Mouse (Mus musculus): ENCODE results near the gene Tbx4. TPM values are rescaled to one million over a fixed set of nuclear protein-coding genes. Genes with fewer than 3 reads are reported as not detected.

Gene Tbx4
- polyA plus RNA-seq, 1 experiment from 2014 or later = 0.23 TPM

DNA sequence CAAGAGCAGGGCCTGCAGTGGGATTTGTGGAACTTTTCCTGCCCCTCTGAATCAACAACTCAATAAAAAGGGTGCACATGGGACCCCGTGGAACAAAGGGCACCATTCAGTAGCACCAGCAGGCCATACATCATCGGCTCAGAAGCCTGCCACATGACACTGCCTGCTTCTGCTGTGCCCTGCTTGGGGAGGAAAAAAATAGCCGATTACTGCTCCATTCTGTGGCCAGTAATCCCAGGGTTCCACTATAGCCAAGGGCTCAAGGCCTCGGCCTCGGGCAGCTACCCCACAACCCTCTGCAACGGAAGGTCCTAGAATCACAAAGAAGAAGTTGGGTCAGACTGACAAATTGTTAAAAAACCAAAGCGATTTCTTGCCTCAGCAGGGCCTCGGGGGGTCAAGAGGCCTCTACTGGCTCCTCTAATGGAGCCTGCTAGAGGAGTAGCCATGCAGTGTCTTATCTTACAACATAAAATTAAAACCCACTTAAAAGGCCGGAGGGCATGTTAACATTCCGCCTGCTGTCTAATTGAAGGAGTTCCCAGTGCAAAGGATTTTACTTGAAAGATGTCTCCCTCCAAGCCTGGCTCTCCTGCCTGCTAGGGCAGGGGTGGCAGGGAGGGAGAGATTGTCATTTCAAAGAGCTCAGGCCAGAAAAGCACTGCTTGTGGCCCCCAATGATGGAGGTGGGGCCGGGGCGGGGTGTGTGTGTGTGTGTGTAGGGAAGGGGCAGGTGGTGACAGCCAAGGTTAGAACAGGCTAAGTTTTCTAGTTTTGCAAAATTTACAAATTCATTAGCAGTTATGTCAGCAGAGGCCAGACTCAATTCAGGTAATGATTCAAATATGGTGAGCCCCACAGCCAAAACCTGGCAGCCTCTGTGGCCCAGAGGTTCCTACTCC, 31.1 kb downstream of the Tbx4 start:
- Histone ChIP-seq H3K4me1 (replicated peaks; ENCODE audit: control insufficient read depth, insufficient read depth, low read length) (peaks cover 10% of the 10 kb centered on the region), H3K9me3 (ENCODE audit: control insufficient read depth, low read length) (no peaks in the 10 kb centered on the region), H3K27me3 (replicated peaks; ENCODE audit: control insufficient read depth, insufficient read depth, low read length) (peaks cover 3% of the 10 kb centered on the region; the same call in 1 of the 2 replicates), H3K9ac (replicated peaks; ENCODE audit: low read depth, low read length) (no peak overlapping the region), H3K27ac (ENCODE audit: low read length) (no peak overlapping the region), H3K36me3 (ENCODE audit: control insufficient read depth, insufficient read depth) (no peaks in the 10 kb centered on the region), H3K4me3 (replicated peaks; ENCODE audit: low read length) (no peak overlapping the region), H3K4me2 (ENCODE audit: low read length) (no peak overlapping the region)
- no peak for ATAC-seq
- 42% methylated on average over 12 of the region's 12 CpGs for WGBS

DNA sequence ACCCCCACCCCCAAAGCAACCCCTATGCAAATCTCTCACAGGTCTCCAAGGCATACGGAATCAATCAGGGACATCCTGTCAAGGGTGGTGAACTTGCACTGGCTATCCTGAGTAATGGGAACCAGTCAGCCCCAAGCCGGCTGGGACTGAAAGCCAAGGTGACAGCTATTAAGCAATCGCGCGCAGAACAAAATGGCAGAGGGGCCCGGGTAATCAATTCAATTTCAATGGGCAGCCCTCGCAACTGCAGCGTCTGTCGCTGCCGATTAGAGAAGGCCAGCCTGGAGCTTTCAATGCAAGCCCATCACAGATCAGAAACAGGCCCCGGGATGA, 31.7 kb downstream of the Tbx4 start:
- H3K4me1 ChIP-seq (replicated peaks; ENCODE audit: control insufficient read depth, insufficient read depth, low read length) = peaks cover 10% of the 10 kb centered on the region
- no peak overlapping the region for H3K9ac ChIP-seq (replicated peaks; ENCODE audit: low read depth, low read length)
- H3K4me3 ChIP-seq (replicated peaks; ENCODE audit: low read length) = no peak overlapping the region
- no peaks in the 10 kb centered on the region for H3K36me3 ChIP-seq (ENCODE audit: control insufficient read depth, insufficient read depth)
- peaks cover 3% of the 10 kb centered on the region; the same call in 1 of the 2 replicates for H3K27me3 ChIP-seq (replicated peaks; ENCODE audit: control insufficient read depth, insufficient read depth, low read length)
- ATAC-seq = no peak
- H3K4me2 ChIP-seq (ENCODE audit: low read length) = no peak overlapping the region
- 9% methylated on average over 11 of the region's 11 CpGs for WGBS
- no peaks in the 10 kb centered on the region for H3K9me3 ChIP-seq (ENCODE audit: control insufficient read depth, low read length)
- no peak overlapping the region for H3K27ac ChIP-seq (ENCODE audit: low read length)

DNA sequence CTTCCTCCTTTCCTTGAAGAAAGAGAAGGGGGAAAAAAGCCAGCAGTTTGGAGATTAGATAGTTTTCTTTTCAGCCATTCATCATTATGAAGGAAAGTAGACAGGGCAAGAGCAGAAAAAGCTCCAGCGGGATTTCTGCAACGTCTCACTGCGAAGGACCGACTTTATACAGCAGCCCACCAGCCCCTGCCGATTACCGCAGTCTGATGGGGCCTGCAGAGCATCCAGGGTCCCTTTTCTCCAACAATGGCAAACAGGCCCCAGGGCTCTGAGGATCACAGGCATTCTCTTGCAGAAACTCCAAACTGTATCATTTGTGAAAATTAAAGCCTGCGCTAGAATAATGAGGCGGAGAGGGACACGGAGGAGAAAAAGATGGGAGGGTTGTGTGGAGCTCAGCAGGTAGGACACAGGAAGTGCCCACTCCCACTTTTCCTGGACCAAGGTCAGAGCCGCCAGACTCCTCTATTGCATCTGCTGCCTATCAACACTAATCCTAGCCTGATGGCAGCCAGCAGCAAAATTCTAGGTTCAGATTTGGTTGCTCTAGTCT, 32.2 kb downstream of the Tbx4 start:
- Histone ChIP-seq H3K27ac (ENCODE audit: low read length) (no peak overlapping the region), H3K4me3 (replicated peaks; ENCODE audit: low read length) (no peak overlapping the region), H3K9ac (replicated peaks; ENCODE audit: low read depth, low read length) (no peak overlapping the region), H3K4me2 (ENCODE audit: low read length) (no peak overlapping the region), H3K36me3 (ENCODE audit: control insufficient read depth, insufficient read depth) (no peaks in the 10 kb centered on the region), H3K27me3 (replicated peaks; ENCODE audit: control insufficient read depth, insufficient read depth, low read length) (peaks cover 6% of the 10 kb centered on the region), H3K4me1 (replicated peaks; ENCODE audit: control insufficient read depth, insufficient read depth, low read length) (peaks cover 10% of the 10 kb centered on the region), H3K9me3 (ENCODE audit: control insufficient read depth, low read length) (no peaks in the 10 kb centered on the region)
- 42% methylated on average over 10 of the region's 10 CpGs for WGBS
- no peak for ATAC-seq

DNA sequence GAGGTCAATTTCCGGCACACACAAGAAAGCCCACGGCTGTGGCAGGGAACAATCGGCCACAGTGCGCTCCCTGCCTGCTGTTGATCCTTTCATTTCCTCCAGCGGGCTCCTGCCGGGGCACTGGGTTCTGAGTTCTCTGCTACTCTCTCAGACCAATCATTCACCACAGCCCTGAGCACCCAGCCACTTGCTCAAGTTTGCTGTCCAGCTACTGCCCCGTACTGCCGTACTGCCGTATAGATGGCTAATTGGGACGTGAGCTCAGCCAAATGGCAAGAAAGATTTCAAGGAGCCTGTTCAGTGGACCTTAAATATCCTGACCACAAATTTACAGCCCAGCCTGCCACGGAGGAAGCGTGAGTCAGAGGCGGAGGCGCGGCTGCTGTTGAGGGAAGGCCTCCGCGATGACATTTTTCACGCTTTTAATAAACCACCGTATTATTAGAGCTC, 39.1 kb downstream of the Tbx4 start:
- Histone ChIP-seq H3K9ac (replicated peaks; ENCODE audit: low read depth, low read length) (no peak overlapping the region), H3K4me3 (replicated peaks; ENCODE audit: low read length) (peak overlapping the region; percentile 10), H3K27me3 (replicated peaks; ENCODE audit: control insufficient read depth, insufficient read depth, low read length) (peaks cover 34% of the 10 kb centered on the region), H3K4me2 (ENCODE audit: low read length) (peak overlapping the region; percentile 29), H3K36me3 (ENCODE audit: control insufficient read depth, insufficient read depth) (no peaks in the 10 kb centered on the region), H3K4me1 (replicated peaks; ENCODE audit: control insufficient read depth, insufficient read depth, low read length) (peaks cover 13% of the 10 kb centered on the region), H3K27ac (ENCODE audit: low read length) (no peak overlapping the region), H3K9me3 (ENCODE audit: control insufficient read depth, low read length) (no peaks in the 10 kb centered on the region)
- ATAC-seq = peak; percentile 10; the same call in 1 of the 2 replicates
- WGBS = 9% methylated on average over 19 of the region's 19 CpGs

DNA sequence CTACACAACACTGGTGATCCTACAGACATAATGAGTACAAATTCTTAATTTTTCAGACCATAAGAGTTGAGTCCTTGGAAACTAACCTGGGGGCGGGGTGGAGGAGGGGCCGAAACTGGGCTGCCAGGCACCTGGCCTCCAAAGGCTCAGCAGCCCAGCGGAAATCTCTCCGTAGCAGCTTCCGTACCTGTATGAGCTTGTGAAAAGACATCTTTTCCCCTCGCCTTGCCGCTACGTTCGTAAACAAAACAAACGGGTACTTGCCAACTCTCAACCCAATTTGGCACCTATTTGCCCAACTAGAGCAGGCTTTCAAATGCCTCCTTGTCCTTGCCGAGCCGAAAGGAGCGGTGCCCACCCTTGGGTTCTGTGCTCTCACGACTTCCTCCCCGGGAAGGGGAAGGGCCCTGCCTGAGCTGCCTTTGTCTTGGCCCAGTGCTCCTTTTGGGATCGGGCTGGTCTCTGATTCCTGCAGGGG, 40.1 kb downstream of the Tbx4 start:
- H3K4me3 ChIP-seq (replicated peaks; ENCODE audit: low read length) = peak overlapping the region; percentile 22
- no peak overlapping the region for H3K27ac ChIP-seq (ENCODE audit: low read length)
- no peaks in the 10 kb centered on the region for H3K36me3 ChIP-seq (ENCODE audit: control insufficient read depth, insufficient read depth)
- ATAC-seq = no peak
- WGBS = 3% methylated on average over 16 of the region's 16 CpGs
- H3K9ac ChIP-seq (replicated peaks; ENCODE audit: low read depth, low read length) = 0 out of 2 replicates have a peak overlapping the region, but pooled peaks have one; percentile 33
- H3K4me1 ChIP-seq (replicated peaks; ENCODE audit: control insufficient read depth, insufficient read depth, low read length) = peaks cover 13% of the 10 kb centered on the region
- no peaks in the 10 kb centered on the region for H3K9me3 ChIP-seq (ENCODE audit: control insufficient read depth, low read length)
- peak overlapping the region; percentile 41 for H3K4me2 ChIP-seq (ENCODE audit: low read length)
- H3K27me3 ChIP-seq (replicated peaks; ENCODE audit: control insufficient read depth, insufficient read depth, low read length) = peaks cover 34% of the 10 kb centered on the region

DNA sequence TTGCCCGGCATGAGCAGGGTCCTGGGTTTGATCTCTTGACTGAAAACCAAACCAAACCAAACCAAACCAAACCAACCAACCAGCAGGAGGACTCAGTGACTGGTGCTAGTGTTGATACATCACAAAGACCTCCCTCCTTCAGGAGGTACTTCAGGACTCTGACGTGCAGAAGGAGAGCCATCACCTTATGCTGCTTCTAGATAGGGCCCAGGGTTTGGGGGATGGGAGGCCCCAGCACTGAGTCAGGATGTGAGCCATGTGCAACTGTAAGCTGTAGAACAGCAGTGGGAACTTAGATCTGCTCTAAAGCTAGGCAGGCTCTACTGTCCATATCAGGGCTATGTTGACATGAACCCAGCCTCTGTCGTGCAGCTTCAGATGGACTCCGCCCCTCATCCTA, 41.9 kb downstream of the Tbx4 start:
- H3K4me3 ChIP-seq (replicated peaks; ENCODE audit: low read length) = no peak overlapping the region
- 84% methylated on average over 4 of the region's 4 CpGs for WGBS
- no peaks in the 10 kb centered on the region for H3K36me3 ChIP-seq (ENCODE audit: control insufficient read depth, insufficient read depth)
- H3K9me3 ChIP-seq (ENCODE audit: control insufficient read depth, low read length) = no peaks in the 10 kb centered on the region
- no peak overlapping the region for H3K9ac ChIP-seq (replicated peaks; ENCODE audit: low read depth, low read length)
- H3K27me3 ChIP-seq (replicated peaks; ENCODE audit: control insufficient read depth, insufficient read depth, low read length) = peaks cover 34% of the 10 kb centered on the region
- peaks cover 13% of the 10 kb centered on the region for H3K4me1 ChIP-seq (replicated peaks; ENCODE audit: control insufficient read depth, insufficient read depth, low read length)
- H3K27ac ChIP-seq (ENCODE audit: low read length) = no peak overlapping the region
- H3K4me2 ChIP-seq (ENCODE audit: low read length) = no peak overlapping the region
- no peak for ATAC-seq

DNA sequence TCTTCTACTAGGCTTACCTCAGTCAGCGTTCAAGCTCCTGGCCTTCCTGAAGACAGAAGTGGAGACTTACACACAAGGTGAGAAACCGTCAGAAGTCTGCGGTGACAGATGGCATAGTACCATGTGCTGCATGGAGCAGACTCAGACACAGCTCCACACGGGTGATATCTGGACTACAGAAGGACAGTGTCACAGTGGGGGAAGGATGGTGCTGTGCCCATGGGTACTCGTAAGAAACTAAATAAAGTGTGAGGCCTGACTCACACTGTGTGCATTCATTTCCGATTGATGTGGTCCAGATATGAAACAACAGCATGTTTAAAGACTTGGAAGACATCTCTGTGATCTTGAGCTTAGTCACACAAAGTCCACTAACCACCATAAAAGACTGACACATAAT, 43.4 kb downstream of the Tbx4 start:
- Histone ChIP-seq H3K9me3 (ENCODE audit: control insufficient read depth, low read length) (no peaks in the 10 kb centered on the region), H3K4me2 (ENCODE audit: low read length) (no peak overlapping the region), H3K27me3 (replicated peaks; ENCODE audit: control insufficient read depth, insufficient read depth, low read length) (peaks cover 21% of the 10 kb centered on the region), H3K36me3 (ENCODE audit: control insufficient read depth, insufficient read depth) (no peaks in the 10 kb centered on the region), H3K27ac (ENCODE audit: low read length) (no peak overlapping the region), H3K9ac (replicated peaks; ENCODE audit: low read depth, low read length) (no peak overlapping the region), H3K4me1 (replicated peaks; ENCODE audit: control insufficient read depth, insufficient read depth, low read length) (peaks cover 13% of the 10 kb centered on the region), H3K4me3 (replicated peaks; ENCODE audit: low read length) (no peak overlapping the region)
- WGBS = 78% methylated on average over 6 of the region's 6 CpGs
- ATAC-seq = no peak

DNA sequence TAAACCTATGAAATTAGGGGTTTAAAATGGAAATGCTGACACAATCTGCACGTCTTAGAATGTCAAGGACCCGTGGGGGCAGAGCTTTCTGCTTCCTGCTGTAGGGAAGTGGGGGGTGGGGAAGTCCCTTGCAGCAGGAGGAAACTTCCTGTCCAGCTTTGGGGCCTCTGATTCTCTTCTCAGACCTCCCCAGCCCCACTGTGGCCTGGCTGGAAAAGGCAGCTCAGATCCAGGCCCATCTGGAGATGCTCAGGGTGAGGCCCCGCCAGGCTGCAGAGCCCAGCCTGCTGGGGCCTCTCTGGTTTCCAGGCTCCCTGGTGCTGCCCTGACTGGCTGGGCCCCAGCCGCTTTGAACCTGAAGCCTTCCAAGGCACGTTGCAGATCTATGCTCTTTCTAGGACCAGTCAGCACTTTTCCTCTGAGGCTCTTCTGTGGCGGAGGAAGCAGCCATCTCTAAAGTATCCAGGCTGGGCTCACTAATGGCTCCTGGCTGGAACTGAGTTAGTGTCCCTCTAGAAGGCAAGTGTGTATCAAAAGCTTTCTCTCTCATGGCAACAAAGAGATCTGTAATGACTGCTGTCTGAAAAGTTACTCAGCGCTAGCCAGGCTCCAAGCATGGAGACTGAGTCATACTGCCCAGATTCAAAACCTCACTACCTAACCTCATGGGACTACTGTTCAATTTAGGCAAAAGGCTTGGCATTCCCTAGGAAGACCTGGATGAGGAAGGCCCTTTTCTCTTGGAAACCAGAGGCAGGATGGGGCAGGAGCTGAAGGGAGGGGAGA, 55.8 kb downstream of the Tbx4 start:
- H3K4me1 ChIP-seq (replicated peaks; ENCODE audit: control insufficient read depth, insufficient read depth, low read length) = no peaks in the 10 kb centered on the region
- no peaks in the 10 kb centered on the region for H3K9me3 ChIP-seq (ENCODE audit: control insufficient read depth, low read length)
- no peak overlapping the region for H3K9ac ChIP-seq (replicated peaks; ENCODE audit: low read depth, low read length)
- no peak overlapping the region for H3K27ac ChIP-seq (ENCODE audit: low read length)
- H3K27me3 ChIP-seq (replicated peaks; ENCODE audit: control insufficient read depth, insufficient read depth, low read length) = no peaks in the 10 kb centered on the region
- H3K4me2 ChIP-seq (ENCODE audit: low read length) = no peak overlapping the region
- H3K4me3 ChIP-seq (replicated peaks; ENCODE audit: low read length) = no peak overlapping the region
- 40% methylated on average over 7 of the region's 7 CpGs for WGBS
- ATAC-seq = no peak
- no peaks in the 10 kb centered on the region for H3K36me3 ChIP-seq (ENCODE audit: control insufficient read depth, insufficient read depth)

DNA sequence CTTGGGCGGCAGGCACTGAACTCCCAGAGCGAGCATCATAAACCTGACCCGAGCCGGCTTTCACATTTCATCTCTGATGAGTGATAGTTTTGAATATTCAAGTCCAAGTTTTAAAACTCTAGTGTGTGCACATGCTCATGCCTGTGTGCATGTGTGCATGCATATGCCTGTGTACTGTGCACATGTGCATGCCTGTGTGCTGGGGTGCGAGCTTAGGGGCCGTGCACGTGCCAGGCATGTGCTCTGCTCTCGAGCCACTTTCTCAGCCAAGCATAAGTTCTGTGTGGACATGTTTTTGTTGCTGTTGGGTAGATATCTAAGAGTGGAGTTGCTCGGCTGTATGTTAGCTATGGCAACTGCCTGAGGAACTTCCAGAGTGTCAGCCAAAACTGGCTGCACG, 62.5 kb downstream of the Tbx4 start:
- WGBS = 85% methylated on average over 10 of the region's 10 CpGs
- H3K4me2 ChIP-seq (ENCODE audit: low read length) = no peak overlapping the region
- no peak for ATAC-seq

More for the DNA sequence above, 62.5 kb downstream of the Tbx4 start:
- Histone ChIP-seq H3K27ac (ENCODE audit: low read length) (no peak overlapping the region), H3K9me3 (ENCODE audit: control insufficient read depth, low read length) (no peaks in the 10 kb centered on the region), H3K9ac (replicated peaks; ENCODE audit: low read depth, low read length) (no peak overlapping the region), H3K27me3 (replicated peaks; ENCODE audit: control insufficient read depth, insufficient read depth, low read length) (no peaks in the 10 kb centered on the region), H3K4me1 (replicated peaks; ENCODE audit: control insufficient read depth, insufficient read depth, low read length) (no peaks in the 10 kb centered on the region), H3K4me3 (replicated peaks; ENCODE audit: low read length) (no peak overlapping the region), H3K36me3 (ENCODE audit: control insufficient read depth, insufficient read depth) (no peaks in the 10 kb centered on the region)
